Mouse (Mus musculus) brain, embryonic 14.5 days (tissue): Measurements from ENCODE around the gene Osbpl6. TPM values are rescaled to one million over a fixed set of nuclear protein-coding genes. Genes with fewer than 3 reads are reported as not detected.
A peak's percentile ranks its signal among the peaks of the same experiment; 100 is the strongest.

ENCODE experiments used
- DNase-seq: peaks from one replicate; pipeline ENCODE4 v3.0.0-alpha.2; 2011; ENCODE audit warnings: low read depth
- CTCF ChIP-seq: fragments of 200-500 bp; IDR thresholded peaks from 2 replicates; pipeline ENCODE4 v1.5.1; 2012; ENCODE audit warnings: inconsistent platforms, mild to moderate bottlenecking, moderate library complexity, borderline replicate concordance; ENCODE audit not compliant: insufficient read depth, insufficient read length; ENCODE audit errors: extremely low read depth
- POLR2A ChIP-seq: fragments of 200-500 bp; IDR thresholded peaks from 2 replicates; pipeline ENCODE4 v1.6.1; 2012; ENCODE audit warnings: mild to moderate bottlenecking, inconsistent platforms, borderline replicate concordance; ENCODE audit not compliant: poor library complexity, insufficient read depth, insufficient read length, severe bottlenecking; ENCODE audit errors: extremely low read depth
- polyA plus RNA-seq: library from polyadenylated mRNA; depleted of rRNA; stranded (reverse); fragments of >200 nt; gene quantifications from 2 replicates; pipeline ENCODE4 v1.2.3, GENCODE M21; 2012

Osbpl6 gene
- polyA plus RNA-seq, 1 experiment: 18.4 TPM

DNA sequence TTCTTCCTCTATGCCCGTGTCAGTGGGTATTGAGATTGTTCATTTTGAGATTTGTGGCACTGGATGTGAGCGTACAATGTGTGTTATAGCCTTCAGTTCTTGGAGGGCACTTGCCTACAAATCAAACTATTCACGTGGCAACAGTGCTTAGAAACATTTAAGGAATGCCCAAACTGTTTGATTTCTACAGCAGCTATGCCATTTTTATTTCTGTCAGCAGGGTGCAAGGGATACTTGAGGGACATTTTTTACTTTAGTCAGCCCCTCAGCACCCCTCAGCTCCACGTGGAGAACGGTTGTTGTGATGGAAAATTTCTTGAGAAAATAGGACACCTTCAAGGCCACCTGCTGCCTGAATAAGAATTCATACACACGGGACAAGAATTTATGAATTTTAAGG is 106.6 kb downstream of the Osbpl6 start:
- no peak for TF ChIP-seq POLR2A
- TF ChIP-seq CTCF: no peak
- no peak for DNase-seq

DNA sequence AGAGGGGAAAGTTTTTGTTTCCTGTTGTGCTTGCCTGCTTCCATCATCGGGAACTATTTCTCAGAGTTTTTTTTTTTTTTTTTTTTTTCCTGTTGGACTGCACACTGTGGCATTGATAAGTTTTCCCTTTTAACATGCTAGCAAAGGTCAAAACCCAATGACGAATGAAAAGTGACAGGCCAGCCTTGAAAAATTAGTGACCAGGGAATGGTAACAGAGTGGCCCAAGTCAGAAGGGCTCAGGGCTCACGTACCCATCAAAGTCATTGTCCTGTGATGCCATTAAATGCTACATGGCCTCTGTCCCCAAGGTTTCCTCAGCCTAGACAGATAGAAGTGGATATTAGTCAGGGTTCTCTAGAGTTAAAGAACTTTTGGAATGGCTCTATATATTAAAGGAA is 107.0 kb downstream of the Osbpl6 start:
- no peak for DNase-seq

DNA sequence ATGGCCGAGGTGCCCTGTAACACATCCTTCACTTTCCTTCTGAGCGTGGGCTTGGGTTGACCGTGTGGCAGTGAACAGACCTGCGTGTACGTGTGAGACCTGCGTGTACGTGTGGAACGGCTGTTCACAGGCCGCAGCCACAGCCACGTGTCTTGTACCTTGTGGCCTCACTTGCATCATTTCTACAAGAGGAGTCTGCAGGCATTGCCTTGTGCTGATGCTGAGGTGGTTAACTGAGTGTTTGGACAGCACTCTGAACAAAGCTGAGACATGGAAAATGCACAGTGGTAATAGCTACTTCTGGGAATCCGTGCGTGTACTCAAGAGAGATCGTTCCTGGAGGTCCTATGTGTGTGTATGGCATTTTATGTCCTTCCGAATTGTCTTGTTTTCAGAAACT is 111.2 kb downstream of the Osbpl6 start:
- TF ChIP-seq POLR2A (no peak), CTCF (no peak)
- no peak for DNase-seq

More for the DNA sequence above, 107.0 kb downstream of the Osbpl6 start:
- TF ChIP-seq CTCF (no peak), POLR2A (no peak)

DNA sequence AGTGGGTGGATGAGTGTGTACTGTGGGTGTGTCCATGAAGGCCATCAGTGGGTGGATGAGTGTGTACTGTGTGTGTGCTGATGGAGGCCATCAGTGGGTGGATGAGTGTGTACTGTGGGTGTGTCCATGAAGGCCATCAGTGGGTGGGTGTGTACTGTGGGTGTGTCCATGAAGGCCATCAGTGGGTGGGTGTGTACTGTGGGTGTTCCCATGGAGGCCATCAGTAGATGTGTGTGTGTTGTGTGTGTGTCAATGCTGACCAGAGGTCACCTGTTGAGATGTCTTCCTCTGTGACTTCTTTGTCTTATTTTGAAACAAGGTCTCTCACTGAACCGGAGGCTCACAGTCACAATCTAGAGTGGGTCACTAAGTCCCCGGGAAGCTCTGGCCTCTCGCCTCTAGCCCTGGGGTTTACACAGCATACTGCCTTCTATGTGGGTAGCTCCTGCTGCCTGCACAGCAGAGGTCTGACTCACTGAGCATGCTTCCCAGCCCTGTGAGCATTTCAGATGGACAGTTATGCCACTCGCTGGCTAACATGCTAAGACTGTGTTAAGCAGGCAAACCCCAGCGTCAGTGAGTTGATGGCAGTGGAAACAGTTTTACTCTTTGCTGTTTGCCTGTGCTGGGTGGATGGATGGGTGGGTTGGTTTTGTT is 112.2 kb downstream of the Osbpl6 start:
- no peak for TF ChIP-seq CTCF
- no peak for TF ChIP-seq POLR2A
- DNase-seq: no peak

DNA sequence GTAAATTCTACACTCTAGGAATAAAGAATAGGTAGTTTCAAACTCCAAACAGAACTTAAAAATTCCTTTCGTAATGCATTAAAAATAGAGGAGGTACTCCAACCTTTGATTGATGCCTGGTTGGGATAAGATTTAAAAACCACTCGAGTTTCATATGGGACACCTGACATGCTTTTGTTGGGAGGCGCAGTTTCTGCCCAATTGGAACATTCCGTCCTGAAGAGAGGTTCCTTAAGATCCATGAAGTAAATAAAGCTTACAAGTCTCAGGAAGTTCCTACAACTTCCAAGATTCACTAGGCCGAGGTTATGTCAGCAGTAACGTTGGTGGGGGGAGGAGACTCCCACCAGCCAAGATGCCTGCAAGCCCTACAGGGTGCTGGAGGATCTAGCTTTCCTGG is 115.3 kb downstream of the Osbpl6 start:
- no peak for DNase-seq
- TF ChIP-seq CTCF: no peak
- TF ChIP-seq POLR2A: no peak

DNA sequence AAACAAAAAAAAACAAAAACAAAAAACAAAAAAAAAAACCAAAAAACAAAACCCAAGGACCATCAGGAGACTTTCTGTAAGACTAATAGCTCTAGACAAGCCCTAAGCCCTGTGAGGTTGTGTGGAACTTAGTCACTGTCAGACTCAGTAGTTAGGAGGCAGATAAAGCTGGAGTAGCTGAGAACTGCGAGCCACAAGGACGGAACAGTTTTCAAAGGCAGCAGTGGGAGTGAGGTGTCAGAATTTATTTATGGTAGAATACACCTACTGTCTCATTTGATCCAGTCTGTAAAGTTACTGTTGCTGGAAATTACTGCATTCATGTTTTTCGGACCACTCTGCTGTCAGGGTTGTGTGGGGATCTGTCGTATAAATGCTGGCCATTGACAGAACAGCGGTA is 118.1 kb downstream of the Osbpl6 start:
- DNase-seq: no peak
- TF ChIP-seq CTCF (no peak), POLR2A (no peak)

DNA sequence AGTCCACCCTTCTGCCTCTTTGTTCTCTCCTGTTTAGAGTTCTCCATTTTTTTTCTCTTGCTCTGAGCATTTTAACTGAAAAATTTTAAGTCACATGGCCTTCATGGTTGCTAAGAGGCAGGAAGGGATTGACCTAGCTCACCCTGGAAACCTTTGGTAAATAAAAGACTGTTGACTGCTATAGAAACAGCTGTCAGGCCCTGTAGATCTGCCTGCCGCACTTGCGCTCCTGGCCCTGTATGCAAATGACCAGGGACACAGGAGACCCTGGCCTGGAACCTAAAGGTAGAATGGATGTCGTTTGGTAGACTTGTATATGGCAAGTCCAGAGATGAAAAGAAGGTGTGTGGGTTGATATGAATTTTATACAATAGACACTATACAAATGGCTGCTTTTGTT is 119.3 kb downstream of the Osbpl6 start:
- no peak for DNase-seq
- TF ChIP-seq CTCF (no peak), POLR2A (no peak)

DNA sequence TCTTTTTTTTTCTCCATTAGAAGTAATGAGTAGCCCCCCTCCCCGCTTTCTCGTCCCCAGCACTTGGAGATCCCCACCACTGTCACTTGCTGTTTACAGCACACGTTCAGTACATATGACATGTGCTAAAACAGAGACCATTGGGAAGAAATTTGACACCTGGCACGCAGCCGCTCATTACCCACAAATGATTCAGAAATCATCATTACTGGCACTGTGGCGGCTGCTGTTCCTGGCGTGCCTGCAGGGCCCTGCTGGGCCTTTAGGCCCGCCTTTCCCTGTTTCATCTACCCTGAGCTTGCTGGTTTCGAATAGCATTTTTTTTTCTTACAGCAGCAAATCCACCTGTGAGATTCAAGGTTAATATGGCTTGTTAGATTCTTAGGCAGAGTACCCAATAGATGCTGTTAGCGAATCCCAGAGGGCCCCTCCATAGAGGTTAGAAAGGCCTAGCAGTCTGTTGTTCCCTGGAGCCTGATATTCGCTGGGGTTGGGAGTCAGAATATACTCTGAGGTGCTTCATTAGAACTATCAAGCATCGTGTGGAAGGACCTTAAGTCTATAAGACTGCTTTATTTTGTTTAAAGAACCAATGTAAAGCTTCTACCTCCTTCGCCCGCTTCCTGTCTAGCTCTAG is 126.3 kb downstream of the Osbpl6 start:
- TF ChIP-seq POLR2A (no peak), CTCF (no peak)
- peak; percentile 89 for DNase-seq

DNA sequence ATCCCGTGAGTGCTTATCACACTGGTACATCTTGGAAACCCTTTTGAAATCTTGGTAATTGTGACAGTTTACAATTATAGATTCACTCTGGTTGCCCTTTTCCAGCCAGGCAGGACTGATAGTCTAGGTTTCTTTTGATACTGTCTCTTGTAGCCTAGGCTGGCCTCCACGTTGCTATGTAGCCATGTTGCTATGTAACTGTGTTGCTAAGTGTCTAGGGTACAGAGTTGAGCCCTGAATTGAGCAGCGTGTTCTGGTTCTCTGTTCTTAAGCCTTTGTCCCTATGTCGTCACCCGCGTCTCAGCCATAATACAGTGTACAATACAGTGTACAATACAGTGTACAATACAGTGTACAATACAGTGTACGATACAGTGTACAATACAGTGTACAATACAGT is 128.6 kb downstream of the Osbpl6 start:
- peak; percentile 62 for DNase-seq

DNA sequence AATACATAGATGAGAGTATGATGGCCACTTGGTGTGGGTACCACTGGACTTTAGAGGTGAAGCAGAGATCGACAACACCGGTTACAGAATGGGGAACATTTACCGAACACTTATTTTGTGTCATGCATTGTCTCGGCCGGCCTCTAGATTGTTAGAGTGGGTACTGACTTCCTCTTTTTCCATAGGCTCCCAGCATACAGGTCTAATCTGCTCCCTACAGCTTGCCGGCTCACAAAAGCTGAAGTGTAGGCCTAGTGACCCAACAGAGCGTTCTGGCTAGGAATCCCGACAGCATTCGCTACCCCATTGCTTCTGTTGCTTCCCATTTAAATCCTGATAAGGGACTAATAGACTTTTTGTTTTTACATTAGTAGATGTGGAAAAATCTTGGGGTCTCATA is 135.6 kb downstream of the Osbpl6 start:
- no peak for TF ChIP-seq CTCF
- TF ChIP-seq POLR2A: no peak
- no peak for DNase-seq

More for the DNA sequence above, 128.6 kb downstream of the Osbpl6 start:
- TF ChIP-seq POLR2A (no peak), CTCF (no peak)

DNA sequence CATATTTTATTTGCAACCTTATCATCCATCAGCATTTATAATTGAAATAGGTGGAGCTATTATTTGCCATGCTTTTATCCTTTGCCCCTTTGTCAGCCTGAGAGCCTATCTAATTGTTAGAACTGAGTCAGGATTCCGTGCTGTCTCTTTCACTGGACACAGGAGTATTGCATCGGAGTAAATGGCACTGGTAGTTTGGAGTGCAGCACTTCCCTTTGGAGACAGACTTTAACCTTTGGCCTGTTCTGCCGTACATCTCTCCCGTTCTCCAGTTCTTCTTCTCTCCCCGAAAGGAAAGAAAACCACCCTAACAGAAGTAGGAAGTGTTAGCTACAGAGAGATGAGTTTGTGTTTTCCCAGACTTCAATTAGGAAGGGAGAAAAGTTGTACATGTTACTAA is 136.6 kb downstream of the Osbpl6 start:
- no peak for DNase-seq
- no peak for TF ChIP-seq CTCF
- TF ChIP-seq POLR2A: no peak

DNA sequence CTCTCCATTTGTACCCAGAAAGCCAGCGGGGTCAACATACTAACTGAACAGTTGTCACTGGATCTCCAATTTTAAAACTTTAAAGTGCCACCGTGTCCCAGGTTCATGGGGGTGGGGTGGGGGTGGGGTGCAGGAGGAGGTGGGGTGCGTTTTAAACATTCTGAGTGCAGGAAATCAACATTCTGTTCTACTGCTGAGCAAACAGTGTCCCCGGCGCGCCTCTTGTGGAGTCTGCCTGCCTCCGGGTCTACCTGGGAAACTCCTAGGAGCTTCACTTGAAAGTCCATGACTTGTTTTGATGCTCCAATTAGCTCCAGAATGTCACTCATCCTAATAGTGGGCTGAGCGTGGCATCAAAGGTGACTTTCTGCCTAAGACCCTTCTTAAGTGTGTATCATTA is 139.2 kb downstream of the Osbpl6 start:
- no peak for DNase-seq
- TF ChIP-seq POLR2A (no peak), CTCF (no peak)
